ENCODE assay signal across 8 mouse cellular contexts in genomic region chr10:128704491-128705316, GRCm38 (mm10). TPM values are rescaled to one million over a fixed set of nuclear protein-coding genes. Genes with fewer than 3 reads are reported as not detected.
DNase-seq lines count a peak whose midpoint lies in the region; ATAC-seq and TF ChIP-seq lines count a peak whose summit lies in the region.

TSS of gene Cdk2 (minus strand) at chr10:128705031.

- peak; percentile 54; the same call in 1 of the 2 replicates for TF ChIP-seq EP300 in CH12.LX (IDR thresholded peaks at IDR 0.05; ENCODE audit: low read length)
- TF ChIP-seq EP300 in heart, postnatal 0 days (IDR thresholded peaks at IDR 0.05; ENCODE audit: low read depth): no peak
- peak; percentile 21; the same call in 1 of the 2 replicates for TF ChIP-seq EP300 in liver, postnatal 0 days (IDR thresholded peaks at IDR 0.05; ENCODE audit: low read depth)

- in situ Hi-C loops in CH12.LX (cut with MboI; ENCODE audit: low pct_ligation_motif_present, low pct_unique_long_range_greater_than_20kb, low sequenced_read_pairs): no loop called here

- under 1% methylated on average over 59 of the region's 62 CpGs for WGBS in forebrain, embryonic 12.5 days
- under 1% methylated on average over 62 of the region's 62 CpGs for WGBS in heart, postnatal 0 days
- under 1% methylated on average over 59 of the region's 62 CpGs for WGBS in liver, postnatal 0 days (ENCODE audit: insufficient replicate concordance)
- under 1% methylated on average over 60 of the region's 62 CpGs for WGBS in neural tube, embryonic 14.5 days

- peaks cover 22% of the 10 kb centered on the region for H3K79me2 ChIP-seq in CH12.LX (replicated peaks; ENCODE audit: control insufficient read depth, extremely low read depth, insufficient read depth, poor library complexity, severe bottlenecking)

- TF ChIP-seq RAD21 in CH12.LX (IDR thresholded peaks at IDR 0.05; ENCODE audit: low read depth, low read length): no peak

- no peaks in the 10 kb centered on the region for H3K9me3 ChIP-seq in CH12.LX (replicated peaks; ENCODE audit: low read length)
- no peaks in the 10 kb centered on the region for H3K9me3 ChIP-seq in forebrain, embryonic 12.5 days
- no peaks in the 10 kb centered on the region for H3K9me3 ChIP-seq in heart, postnatal 0 days (replicated peaks; ENCODE audit: control insufficient read depth, low read length)
- no peaks in the 10 kb centered on the region for H3K9me3 ChIP-seq in liver, postnatal 0 days (ENCODE audit: low read length)
- no peaks in the 10 kb centered on the region for H3K9me3 ChIP-seq in neural tube, embryonic 14.5 days (ENCODE audit: control insufficient read depth, low read length)

- DNase-seq in CH12.LX (ENCODE audit: extremely low read depth): peak; percentile 87
- peak; percentile 83 for DNase-seq in c-Kit-positive CD71-positive TER-119-negative erythroid progenitor cells, embryonic 14.5 days (ENCODE audit: low read depth)
- DNase-seq in heart, postnatal 0 days (ENCODE audit: low spot score): peak; percentile 92
- peak; percentile 97 to 98 for DNase-seq in kidney, postnatal 4 days
- DNase-seq in liver, postnatal 0 days: peak; percentile 97
- peak; percentile 98 for DNase-seq in testis, postnatal 10 days (ENCODE audit: low spot score)

- TF ChIP-seq CTCF in CH12.LX (conservative IDR thresholded peaks at IDR 0.05 in 1 of 2, IDR thresholded peaks at IDR 0.05 in 1 of 2; ENCODE audit: low read depth in 2 of 2, low read length in 2 of 2): no peak
- TF ChIP-seq CTCF in heart, postnatal 0 days (IDR thresholded peaks at IDR 0.05; ENCODE audit: low read depth): no peak
- no peak for TF ChIP-seq CTCF in liver, postnatal 0 days (IDR thresholded peaks at IDR 0.05; ENCODE audit: low read depth)

- peak; percentile 95 for ATAC-seq in forebrain, embryonic 12.5 days (ENCODE audit: low FRiP score)
- ATAC-seq in heart, postnatal 0 days (ENCODE audit: insufficient read depth, low read depth): peak; percentile 95
- peak; percentile 94 for ATAC-seq in liver, postnatal 0 days
- ATAC-seq in neural tube, embryonic 14.5 days (ENCODE audit: low read depth): peak; percentile 93

- H3K9ac ChIP-seq in CH12.LX (ENCODE audit: insufficient read depth, low read depth): peak within 1 kb of the TSS; percentile 98
- peak within 1 kb of the TSS; percentile 78 for H3K9ac ChIP-seq in forebrain, embryonic 12.5 days
- peak within 1 kb of the TSS; percentile 63 for H3K9ac ChIP-seq in heart, postnatal 0 days (replicated peaks; ENCODE audit: low read depth, low read length)
- H3K9ac ChIP-seq in liver, postnatal 0 days (replicated peaks): peak within 1 kb of the TSS; percentile 95
- peak within 1 kb of the TSS; percentile 52 for H3K9ac ChIP-seq in neural tube, embryonic 14.5 days (replicated peaks; ENCODE audit: low read depth, low read length)

- peak within 1 kb of the TSS; percentile 91 for H3K4me2 ChIP-seq in CH12.LX (ENCODE audit: insufficient read depth, low read depth, poor library complexity, severe bottlenecking)
- H3K4me2 ChIP-seq in forebrain, embryonic 12.5 days: peak within 1 kb of the TSS; percentile 71
- peak within 1 kb of the TSS; percentile 68 for H3K4me2 ChIP-seq in heart, postnatal 0 days (ENCODE audit: low read depth, low read length)
- H3K4me2 ChIP-seq in liver, postnatal 0 days (ENCODE audit: low read depth, low read length): peak within 1 kb of the TSS; percentile 92
- peak within 1 kb of the TSS; percentile 89 for H3K4me2 ChIP-seq in neural tube, embryonic 14.5 days (ENCODE audit: low read depth, low read length)

- peak; percentile 93 for TF ChIP-seq POLR2A in CH12.LX (IDR thresholded peaks at IDR 0.05; ENCODE audit: low read depth, low read length)

- peaks cover 27 to 33% of the 10 kb centered on the region in 2 experiments for H3K36me3 ChIP-seq in CH12.LX (replicated peaks in 1 of 2; ENCODE audit: control insufficient read depth in 1 of 2, insufficient read depth in 1 of 2, low read length in 1 of 2)
- peaks cover 36% of the 10 kb centered on the region for H3K36me3 ChIP-seq in forebrain, embryonic 12.5 days (replicated peaks)
- peaks cover 16% of the 10 kb centered on the region for H3K36me3 ChIP-seq in heart, postnatal 0 days (replicated peaks; ENCODE audit: control insufficient read depth, insufficient read depth, low read length)
- peaks cover 34% of the 10 kb centered on the region for H3K36me3 ChIP-seq in liver, postnatal 0 days (replicated peaks; ENCODE audit: insufficient read depth, low read length)
- no peaks in the 10 kb centered on the region for H3K36me3 ChIP-seq in neural tube, embryonic 14.5 days (ENCODE audit: control insufficient read depth, insufficient read depth, low read length)

- H3K27ac ChIP-seq in CH12.LX (ENCODE audit: insufficient read depth, low read depth): peak within 1 kb of the TSS; percentile 52
- peak within 1 kb of the TSS; percentile 91 for H3K27ac ChIP-seq in forebrain, embryonic 12.5 days
- H3K27ac ChIP-seq in heart, postnatal 0 days (ENCODE audit: low read depth): peak within 1 kb of the TSS; percentile 93
- H3K27ac ChIP-seq in liver, postnatal 0 days (ENCODE audit: low read depth): peak within 1 kb of the TSS; percentile 99
- peak within 1 kb of the TSS; percentile 64 for H3K27ac ChIP-seq in neural tube, embryonic 14.5 days (ENCODE audit: low read depth, low read length)

- H3K4me1 ChIP-seq in CH12.LX (ENCODE audit: control insufficient read depth in 1 of 2, insufficient read depth in 2 of 2): peaks cover 3 to 40% of the 10 kb centered on the region in 2 experiments; a peak in 3 of 4 replicates
- peaks cover 27% of the 10 kb centered on the region for H3K4me1 ChIP-seq in forebrain, embryonic 12.5 days
- H3K4me1 ChIP-seq in heart, postnatal 0 days (ENCODE audit: control insufficient read depth, insufficient read depth): peaks cover 8% of the 10 kb centered on the region; the same call in 1 of the 2 replicates
- peaks cover 21% of the 10 kb centered on the region for H3K4me1 ChIP-seq in liver, postnatal 0 days (ENCODE audit: insufficient read depth)
- H3K4me1 ChIP-seq in neural tube, embryonic 14.5 days (ENCODE audit: control insufficient read depth, insufficient read depth, low read length): 0 out of 2 replicates have a peak, but pooled peaks cover 4% of the 10 kb centered on the region

- peak within 1 kb of the TSS; percentile 77 to 90 (median 80) for H3K4me3 ChIP-seq in CH12.LX (replicated peaks in 1 of 3; ENCODE audit: low read depth in 2 of 3, low read length in 2 of 3, poor library complexity in 1 of 3)
- H3K4me3 ChIP-seq in forebrain, embryonic 12.5 days (replicated peaks): peak within 1 kb of the TSS; percentile 77
- H3K4me3 ChIP-seq in heart, postnatal 0 days (ENCODE audit: low read depth, low read length): peak within 1 kb of the TSS; percentile 78
- H3K4me3 ChIP-seq in liver, postnatal 0 days (ENCODE audit: low read depth, low read length): peak within 1 kb of the TSS; percentile 98
- H3K4me3 ChIP-seq in neural tube, embryonic 14.5 days (ENCODE audit: low read depth, low read length): peak within 1 kb of the TSS; percentile 65

- dilution Hi-C loops in CH12.LX (cut with MboI; ENCODE audit: extremely low pct_ligation_motif_present, extremely low pct_unique_long_range_greater_than_20kb, low sequenced_read_pairs): no loop called here

- H3K27me3 ChIP-seq in CH12.LX (replicated peaks): no peaks in the 10 kb centered on the region
- H3K27me3 ChIP-seq in forebrain, embryonic 12.5 days: 0 out of 2 replicates have a peak, but pooled peaks cover 2% of the 10 kb centered on the region
- no peaks in the 10 kb centered on the region for H3K27me3 ChIP-seq in heart, postnatal 0 days (ENCODE audit: control insufficient read depth, insufficient read depth, low read length)
- no peaks in the 10 kb centered on the region for H3K27me3 ChIP-seq in liver, postnatal 0 days (ENCODE audit: insufficient read depth, low read length)
- no peaks in the 10 kb centered on the region for H3K27me3 ChIP-seq in neural tube, embryonic 14.5 days (ENCODE audit: control insufficient read depth, insufficient read depth, low read length)

TF ChIP-seq in CH12.LX, 34 proteins besides CTCF, POLR2A, EP300 and RAD21 (continues in another document):
- TF ChIP-seq CHD1 (IDR thresholded peaks at IDR 0.05; ENCODE audit: low read depth, low read length) (no peak), USF2 (conservative IDR thresholded peaks at IDR 0.05; ENCODE audit: low read depth, low read length) (no peak), MAX (IDR thresholded peaks at IDR 0.05; ENCODE audit: low read length) (peak; percentile 16; the same call in 1 of the 2 replicates), SMC3 (IDR thresholded peaks at IDR 0.05; ENCODE audit: low read depth, low read length) (no peak), USF1 (IDR thresholded peaks at IDR 0.05; ENCODE audit: low read depth, low read length) (peak; percentile 19; the same call in 1 of the 2 replicates), JUN (IDR thresholded peaks at IDR 0.05; ENCODE audit: insufficient read depth, low read depth, low read length) (no peak), RCOR1 (conservative IDR thresholded peaks at IDR 0.05; ENCODE audit: low read depth, low read length) (peak; percentile 58; the same call in 1 of the 2 replicates), MAZ (IDR thresholded peaks at IDR 0.05; ENCODE audit: low read depth, low read length) (peak; percentile 88), HCFC1 (IDR thresholded peaks at IDR 0.05; ENCODE audit: low read depth, low read length) (peak; percentile 56), ZC3H11A (IDR thresholded peaks at IDR 0.05; ENCODE audit: low read depth, low read length) (no peak), MXI1 (IDR thresholded peaks at IDR 0.05; ENCODE audit: low read depth, low read length) (peak; percentile 78; the same call in 1 of the 2 replicates), GABPA (IDR thresholded peaks at IDR 0.05; ENCODE audit: insufficient replicate concordance, low read depth, low read length) (no peak), MYC (IDR thresholded peaks at IDR 0.05; ENCODE audit: low read depth, low read length) (0 out of 2 replicates have a peak, but pooled peaks have one; percentile 58), PAX5 (IDR thresholded peaks at IDR 0.05; ENCODE audit: low read length) (no peak), TBP (conservative IDR thresholded peaks at IDR 0.05; ENCODE audit: low read depth, low read length) (0 out of 2 replicates have a peak, but pooled peaks have one; percentile 53), POLR2AphosphoS2 (IDR thresholded peaks at IDR 0.05; ENCODE audit: low read depth, low read length) (peak; percentile 80; the same call in 1 of the 2 replicates)

RNA-seq across cellular contexts. Expression of gene Cdk2, which starts in this region (rescaled TPM):
- 38.9 and 47.1 TPM in 2 replicates for total RNA-seq in CH12.LX (2012; rRNA removed)
- 79.3 and 86.9 TPM in 2 replicates for total RNA-seq in CH12.LX (2014; rRNA removed)
- 75.3 and 89.2 TPM in 2 replicates for polyA plus RNA-seq in CH12.LX (2012; ENCODE audit: insufficient read length, low read depth)
- 95.2 and 104 TPM in 2 replicates for polyA plus RNA-seq in forebrain, embryonic 12.5 days (2016; fragmentation: Nextera tagmentation; extraction: Ambion mirVana)
- total RNA-seq in heart, postnatal 0 days (2014; rRNA removed; ENCODE audit: low replicate concordance): 71.8 and 74.7 TPM in 2 replicates
- 50.9 and 53.0 TPM in 2 replicates for polyA plus RNA-seq in heart, postnatal 0 days (2015; fragmentation: Nextera tagmentation; extraction: Ambion mirVana)
- 29.8 and 34.7 TPM in 2 replicates for polyA plus RNA-seq in liver, postnatal 0 days (2015; fragmentation: Nextera tagmentation; extraction: Ambion mirVana)
- 8.6 and 15.9 TPM in 2 replicates for polyA plus RNA-seq in neural tube, embryonic 14.5 days (2014; fragmentation: Nextera tagmentation; extraction: Ambion mirVana)

Comparison
In these comparisons a context has a peak if more than half of its experiments do, and no peak if none do; other contexts are left out.
1. Peak in every context shown above with its lines: DNase-seq, ATAC-seq, H3K4me3 ChIP-seq and H3K27ac ChIP-seq.